Mouse (Mus musculus) midbrain, embryonic 14.5 days (tissue): ENCODE measurements around the gene Srd5a3. TPM values are rescaled to one million over a fixed set of nuclear protein-coding genes. Genes with fewer than 3 reads are reported as not detected.

Experiments
- ATAC-seq: fragments of 200-750 bp; cut with Nextera tagmentation; 2 replicates; pipeline ENCODE4 v1.8.0; 2017; ENCODE audit warnings: moderate number of reproducible peaks, moderate library complexity; ENCODE audit not compliant: low FRiP score, low TSS enrichment
- DNase-seq: peaks from one replicate; pipeline ENCODE4 v3.0.0-alpha.2; 2015
- H3K27ac ChIP-seq: fragments of 300-500 bp; sonication (generic); replicated peaks from 2 replicates; pipeline ENCODE4 v1.5.1; 2014; ENCODE audit warnings: mild to moderate bottlenecking, low read depth, low read length, moderate library complexity
- H3K27me3 ChIP-seq: fragments of 300-500 bp; sonication (generic); 2 replicates; pipeline ENCODE4 v1.6.1; 2014; ENCODE audit warnings: low read length, control low read depth, mixed read lengths; ENCODE audit not compliant: control insufficient read depth, insufficient read depth
- H3K36me3 ChIP-seq: fragments of 300-500 bp; sonication (generic); 2 replicates; pipeline ENCODE4 v1.6.1; 2014; ENCODE audit warnings: low read length, control low read depth; ENCODE audit not compliant: control insufficient read depth, insufficient read depth
- H3K4me1 ChIP-seq: fragments of 300-500 bp; sonication (generic); 2 replicates; pipeline ENCODE4 v1.6.1; 2014; ENCODE audit warnings: mild to moderate bottlenecking, antibody characterized with exemption, low read length, control low read depth; ENCODE audit not compliant: control insufficient read depth, insufficient read depth
- H3K4me2 ChIP-seq: fragments of 300-500 bp; sonication (generic); 2 replicates; pipeline ENCODE4 v1.6.1; 2014; ENCODE audit warnings: mild to moderate bottlenecking, low read length, moderate library complexity
- H3K4me3 ChIP-seq: fragments of 300-500 bp; sonication (generic); replicated peaks from 2 replicates; pipeline ENCODE4 v1.5.1; 2014; ENCODE audit warnings: low read depth, low read length
- H3K9ac ChIP-seq: fragments of 300-500 bp; sonication (generic); replicated peaks from 2 replicates; pipeline ENCODE4 v1.6.1; 2014; ENCODE audit warnings: mild to moderate bottlenecking, low read length, moderate library complexity
- H3K9me3 ChIP-seq: fragments of 300-500 bp; sonication (generic); 2 replicates; pipeline ENCODE4 v1.6.1; 2016; ENCODE audit warnings: low read length, control low read depth, mixed read lengths; ENCODE audit not compliant: control insufficient read depth
- WGBS: fragments of 180-500 bp; shearing (Covaris S2); extraction: QIAGEN DNeasy Blood & Tissue Kit; methylation state at CpG from one replicate; pipeline ENCODE4 v1.1.7; 2014; 5-methylcytosine and 5-hydroxymethylcytosine counted together
- polyA plus RNA-seq: library from polyadenylated mRNA; unstranded; fragments of >200 nt; fragmentation: Nextera tagmentation; extraction: Ambion mirVana; gene quantifications from 2 replicates; pipeline ENCODE4 v1.2.1, GENCODE M21; 2014

Srd5a3 gene
- polyA plus RNA-seq, 1 experiment from 2014 or later, result 14.6 TPM

GRCm38 (mm10) chr5:76176841-76177240, 36.8 kb downstream of the Srd5a3 start:
- Histone ChIP-seq H3K4me3 (no peak overlapping the region), H3K4me2 (no peak overlapping the region), H3K27ac (no peak overlapping the region), H3K4me1 (no peaks in the 10 kb centered on the region), H3K27me3 (no peaks in the 10 kb centered on the region), H3K9ac (no peak overlapping the region), H3K9me3 (no peaks in the 10 kb centered on the region), H3K36me3 (no peaks in the 10 kb centered on the region)
- ATAC-seq (no peak), DNase-seq (no peak)
- WGBS, result 78% methylated on average over 11 of the region's 11 CpGs

GRCm38 (mm10) chr5:76177664-76178063, 37.6 kb downstream of the Srd5a3 start:
- 86% methylated on average over 7 of the region's 7 CpGs for WGBS
- ATAC-seq, result no peak
- H3K4me3 ChIP-seq, result no peak overlapping the region
- no peak overlapping the region for H3K27ac ChIP-seq
- H3K9ac ChIP-seq, result no peak overlapping the region
- DNase-seq, result no peak
- H3K27me3 ChIP-seq, result no peaks in the 10 kb centered on the region
- H3K4me1 ChIP-seq, result no peaks in the 10 kb centered on the region
- H3K36me3 ChIP-seq, result no peaks in the 10 kb centered on the region
- H3K9me3 ChIP-seq, result no peaks in the 10 kb centered on the region
- no peak overlapping the region for H3K4me2 ChIP-seq

- Histone ChIP-seq H3K4me1 (0 out of 2 replicates have a peak, but pooled peaks cover 3% of the 10 kb centered on the region), H3K9me3 (no peaks in the 10 kb centered on the region), H3K4me3 (no peak overlapping the region), H3K4me2 (no peak overlapping the region), H3K36me3 (no peaks in the 10 kb centered on the region), H3K27me3 (no peaks in the 10 kb centered on the region), H3K9ac (no peak overlapping the region), H3K27ac (no peak overlapping the region)
- DNase-seq (no peak), ATAC-seq (no peak)
- 98% methylated on average over 5 of the region's 5 CpGs for WGBS
These were observed 39.1 kb downstream of the Srd5a3 start for GRCm38 (mm10) chr5:76179171-76179570.

- no peak for ATAC-seq
- H3K4me3 ChIP-seq, result no peak overlapping the region
- H3K27me3 ChIP-seq, result no peaks in the 10 kb centered on the region
- 88% methylated on average over 5 of the region's 5 CpGs for WGBS
- H3K4me2 ChIP-seq, result no peak overlapping the region
- peaks cover 6% of the 10 kb centered on the region for H3K4me1 ChIP-seq
- H3K36me3 ChIP-seq, result no peaks in the 10 kb centered on the region
- no peaks in the 10 kb centered on the region for H3K9me3 ChIP-seq
- H3K9ac ChIP-seq, result no peak overlapping the region
- no peak for DNase-seq
- H3K27ac ChIP-seq, result no peak overlapping the region
These were observed 39.7 kb downstream of the Srd5a3 start for GRCm38 (mm10) chr5:76179791-76180190.

GRCm38 (mm10) chr5:76182326-76182725, 42.3 kb downstream of the Srd5a3 start:
- H3K4me1 ChIP-seq, result peaks cover 17% of the 10 kb centered on the region
- H3K9me3 ChIP-seq, result no peaks in the 10 kb centered on the region
- H3K4me3 ChIP-seq, result no peak overlapping the region
- no peaks in the 10 kb centered on the region for H3K36me3 ChIP-seq
- H3K4me2 ChIP-seq, result no peak overlapping the region
- DNase-seq (no peak), ATAC-seq (no peak)
- no peak overlapping the region for H3K27ac ChIP-seq
- WGBS, result 77% methylated on average over 3 of the region's 3 CpGs
- no peaks in the 10 kb centered on the region for H3K27me3 ChIP-seq
- no peak overlapping the region for H3K9ac ChIP-seq

- peak overlapping the region; percentile 38 for H3K27ac ChIP-seq
- no peak for ATAC-seq
- peak overlapping the region; percentile 90 for H3K9ac ChIP-seq
- no peaks in the 10 kb centered on the region for H3K27me3 ChIP-seq
- 43% methylated on average over 17 of the region's 17 CpGs for WGBS
- DNase-seq, result no peak
- no peaks in the 10 kb centered on the region for H3K9me3 ChIP-seq
- no peaks in the 10 kb centered on the region for H3K36me3 ChIP-seq
- H3K4me3 ChIP-seq, result peak overlapping the region; percentile 89
- peaks cover 17% of the 10 kb centered on the region for H3K4me1 ChIP-seq
- H3K4me2 ChIP-seq, result peak overlapping the region; percentile 84
These were observed 43.1 kb downstream of the Srd5a3 start for GRCm38 (mm10) chr5:76183043-76183749.

GRCm38 (mm10) chr5:76183750-76184261, 43.7 kb downstream of the Srd5a3 start, which contains the start of gene Tmem165:
Gene Tmem165, plus strand, starts transcription at chr5:76183880.
- WGBS, result under 1% methylated on average over 55 of the region's 62 CpGs
- Histone ChIP-seq H3K9me3 (no peaks in the 10 kb centered on the region), H3K27me3 (no peaks in the 10 kb centered on the region), H3K9ac (peak within 1 kb of the TSS; percentile 90), H3K27ac (peak within 1 kb of the TSS; percentile 94), H3K4me1 (peaks cover 17% of the 10 kb centered on the region), H3K36me3 (no peaks in the 10 kb centered on the region), H3K4me3 (peak within 1 kb of the TSS; percentile 89), H3K4me2 (peak within 1 kb of the TSS; percentile 84)
- ATAC-seq (peak; percentile 97), DNase-seq (peak; percentile 96)

GRCm38 (mm10) chr5:76184286-76185080, 44.4 kb downstream of the Srd5a3 start:
- WGBS, result 4% methylated on average over 37 of the region's 38 CpGs
- Histone ChIP-seq H3K4me2 (peak overlapping the region; percentile 84), H3K4me1 (peaks cover 17% of the 10 kb centered on the region), H3K9ac (peak overlapping the region; percentile 90), H3K36me3 (no peaks in the 10 kb centered on the region), H3K27me3 (no peaks in the 10 kb centered on the region), H3K9me3 (no peaks in the 10 kb centered on the region), H3K27ac (peak overlapping the region; percentile 94), H3K4me3 (peak overlapping the region; percentile 89)
- DNase-seq (peak; percentile 84), ATAC-seq (peak; percentile 88)
